Mouse (Mus musculus): ENCODE results near the gene Gpx1.

Gpx1 gene

GRCm38 (mm10) chr9:108338886-108339781 lies at the start of gene Gpx1:
Gpx1 (plus strand) TSS chr9:108338903.
- WGBS = under 1% methylated on average over 49 of the region's 49 CpGs

DNA sequence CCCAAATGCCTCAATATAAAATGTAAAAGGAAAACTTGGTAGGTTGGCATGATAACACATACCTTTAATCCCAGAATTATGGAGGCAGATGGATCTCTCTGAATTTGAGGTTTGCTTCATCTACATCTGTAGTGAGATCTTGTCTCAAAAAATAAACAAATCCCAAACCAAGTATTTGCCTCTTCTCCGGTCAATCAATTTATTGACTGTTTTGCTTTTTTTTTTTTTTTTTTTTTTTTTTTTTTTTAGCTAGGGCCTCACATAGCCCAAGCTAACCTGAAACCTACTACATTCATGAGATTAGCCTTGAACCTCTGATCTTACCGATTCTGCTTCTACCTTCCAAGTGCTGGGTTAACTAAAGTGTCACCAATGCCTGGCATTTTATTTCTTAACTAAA lies 49.4 kb upstream of the Gpx1 start:
- WGBS = 65% methylated on average over 2 of the region's 2 CpGs

- WGBS = under 1% methylated on average over 32 of the region's 32 CpGs
These were observed 48.5 kb upstream of the Gpx1 start, which contains the start of gene Nicn1 for GRCm38 (mm10) chr9:108290016-108290750. Nicn1 (plus strand) TSS chr9:108290429.

DNA sequence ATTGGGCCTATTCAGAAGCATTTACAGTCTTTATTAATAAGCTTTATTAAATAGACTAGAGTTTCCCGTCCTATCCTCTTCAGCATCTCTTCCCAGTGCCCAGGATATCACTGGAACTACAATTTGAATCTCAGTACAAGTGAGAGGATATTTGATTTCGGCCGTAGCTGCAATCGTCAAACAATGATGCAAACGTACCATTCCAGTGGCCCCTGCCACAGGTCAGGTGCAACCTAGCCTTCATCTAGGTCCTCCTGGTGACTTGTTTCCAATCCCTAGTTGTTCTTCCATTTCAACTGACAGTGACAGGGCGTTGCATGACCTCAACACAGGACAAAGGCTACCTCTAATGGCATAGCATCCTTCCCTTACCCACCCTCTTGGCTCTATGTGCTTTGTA lies 47.9 kb upstream of the Gpx1 start:
- 23% methylated on average over 6 of the region's 6 CpGs for WGBS

GRCm38 (mm10) chr9:108296453-108297355 lies 42.0 kb upstream of the Gpx1 start, which contains the start of gene Amt:
Amt (plus strand) TSS chr9:108296853.
- whole genome bisulfite sequencing = 39% methylated on average over 18 of the region's 18 CpGs

DNA sequence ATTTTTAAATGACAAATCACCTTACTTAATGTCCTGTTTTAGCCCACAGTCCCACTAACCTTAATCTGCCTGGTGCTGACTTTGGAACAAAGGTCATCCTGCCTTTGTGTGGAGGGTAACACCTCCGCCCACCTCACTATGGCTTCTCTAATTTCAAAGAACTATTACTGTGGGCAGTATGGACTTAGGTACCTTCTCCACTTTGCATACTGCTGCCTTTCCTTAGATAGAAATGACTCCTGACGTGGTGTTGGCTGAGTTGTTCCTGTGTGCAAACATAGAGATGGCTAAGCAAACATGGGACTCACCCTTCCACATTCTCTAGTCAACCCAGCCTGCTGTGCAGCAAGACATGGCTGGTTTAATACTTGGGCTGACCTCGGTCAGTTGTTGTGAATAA lies 36.9 kb upstream of the Gpx1 start:
- WGBS = 84% methylated on average over 3 of the region's 3 CpGs

GRCm38 (mm10) chr9:108304716-108305115 lies 34.0 kb upstream of the Gpx1 start:
- 77% methylated on average over 4 of the region's 4 CpGs for WGBS

DNA sequence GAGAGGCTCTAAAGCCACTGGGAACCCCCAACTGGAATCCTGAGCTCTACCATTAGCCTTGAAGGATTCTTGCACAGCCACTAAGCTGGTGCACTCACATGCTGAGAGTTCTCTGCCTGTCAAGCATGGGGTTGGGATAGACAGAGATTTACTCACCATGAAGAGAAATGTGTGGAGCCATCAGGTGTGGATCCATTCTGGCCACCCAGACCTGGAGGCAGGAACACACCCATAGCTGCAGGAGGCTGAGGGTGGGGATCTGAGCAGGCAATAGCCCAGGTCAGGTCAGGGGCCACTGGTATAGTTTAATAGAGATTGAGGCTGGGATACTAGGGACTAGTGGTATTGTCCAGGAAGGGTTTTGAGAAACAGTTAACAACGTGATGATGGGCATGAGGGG lies 33.5 kb upstream of the Gpx1 start:
- WGBS = 0% methylated on average over 1 of the region's 1 CpGs

- WGBS = under 1% methylated on average over 81 of the region's 81 CpGs
These were observed 32.8 kb upstream of the Gpx1 start, which contains the start of the genes Rhoa and Tcta for GRCm38 (mm10) chr9:108305629-108306520. Rhoa (plus strand) TSS chr9:108306129. Tcta (minus strand) TSS chr9:108306160.

- WGBS = 2% methylated on average over 51 of the region's 51 CpGs
These were observed 32.1 kb upstream of the Gpx1 start for GRCm38 (mm10) chr9:108306571-108306980.

DNA sequence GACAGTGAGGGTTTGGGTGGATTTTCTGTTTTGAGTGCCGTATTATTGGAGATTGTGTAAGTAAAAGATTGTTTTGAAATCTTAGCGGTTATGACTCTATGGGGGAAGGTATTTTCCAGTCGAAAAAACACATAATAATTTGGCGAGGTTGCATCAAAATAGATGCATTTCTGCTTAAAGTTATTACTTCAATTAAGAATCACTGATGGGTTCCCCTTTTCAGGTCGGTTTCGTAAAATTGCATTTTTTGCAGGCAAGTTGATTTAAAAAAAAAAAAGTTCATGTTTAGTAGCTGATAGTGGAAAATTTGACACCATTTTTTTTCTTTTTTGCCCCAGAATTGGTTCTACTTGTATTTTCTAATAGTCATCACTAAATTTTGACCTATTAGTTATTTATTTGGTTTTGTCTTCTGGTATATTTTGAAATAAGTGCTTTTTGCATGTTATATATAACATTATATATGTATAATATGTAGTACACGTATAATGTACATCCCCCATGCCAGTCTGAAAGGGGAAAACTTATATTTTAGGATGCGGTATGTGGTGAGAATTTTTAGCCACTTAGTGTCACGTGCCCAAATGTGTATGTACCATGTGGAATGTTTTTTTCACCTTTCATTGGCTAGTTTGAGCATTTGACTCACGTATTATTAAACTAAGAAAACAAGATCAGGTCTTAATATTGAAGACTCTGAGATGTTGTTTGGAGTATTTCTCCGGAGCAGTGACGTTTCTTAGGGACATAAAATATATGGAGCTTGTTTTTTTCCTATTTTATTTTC lies 31.5 kb upstream of the Gpx1 start:
- WGBS = 3% methylated on average over 12 of the region's 12 CpGs

DNA sequence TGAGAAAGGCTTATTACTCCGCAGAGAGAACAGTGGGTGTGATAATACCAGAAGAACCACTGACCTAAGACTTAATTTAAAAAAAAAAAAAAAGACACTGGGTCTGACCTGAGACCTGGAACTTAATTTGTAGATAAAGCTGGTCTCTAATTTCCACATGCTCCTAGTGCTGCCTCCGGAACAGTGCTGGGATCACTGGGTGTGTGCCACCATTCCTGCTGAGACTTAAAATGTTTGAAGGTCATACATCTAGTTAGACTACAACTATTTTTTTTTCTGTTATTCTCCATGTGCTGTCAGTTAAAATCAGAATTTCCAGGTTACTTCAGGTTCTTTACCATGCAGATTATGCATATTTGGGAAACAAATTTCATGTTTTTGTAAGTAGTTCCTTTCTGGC lies 30.6 kb upstream of the Gpx1 start:
- 18% methylated on average over 2 of the region's 2 CpGs for WGBS

GRCm38 (mm10) chr9:108317572-108317971 lies 21.1 kb upstream of the Gpx1 start:
- 92% methylated on average over 3 of the region's 3 CpGs for WGBS

- 40% methylated on average over 2 of the region's 2 CpGs for WGBS
These were observed 20.2 kb upstream of the Gpx1 start for GRCm38 (mm10) chr9:108318462-108318861.

DNA sequence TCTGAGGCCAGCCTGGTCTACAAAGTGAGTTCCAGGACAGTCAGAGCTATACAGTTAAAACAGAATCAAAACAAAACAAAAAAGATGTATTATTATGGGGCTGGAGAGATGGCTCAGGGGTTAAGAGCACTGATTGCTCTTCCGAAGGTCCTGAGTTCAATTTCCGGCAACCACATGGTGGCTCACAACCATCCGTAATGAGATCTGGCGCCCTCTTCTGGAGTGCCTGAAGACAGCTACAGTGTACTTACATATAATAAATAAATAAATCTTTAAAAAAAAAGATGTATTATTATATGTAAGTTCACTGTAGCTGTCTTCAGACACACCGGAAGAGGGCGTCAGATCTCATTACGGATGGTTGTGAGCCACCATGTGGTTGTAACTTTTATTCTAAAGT lies 16.6 kb upstream of the Gpx1 start:
- WGBS = 81% methylated on average over 7 of the region's 7 CpGs

DNA sequence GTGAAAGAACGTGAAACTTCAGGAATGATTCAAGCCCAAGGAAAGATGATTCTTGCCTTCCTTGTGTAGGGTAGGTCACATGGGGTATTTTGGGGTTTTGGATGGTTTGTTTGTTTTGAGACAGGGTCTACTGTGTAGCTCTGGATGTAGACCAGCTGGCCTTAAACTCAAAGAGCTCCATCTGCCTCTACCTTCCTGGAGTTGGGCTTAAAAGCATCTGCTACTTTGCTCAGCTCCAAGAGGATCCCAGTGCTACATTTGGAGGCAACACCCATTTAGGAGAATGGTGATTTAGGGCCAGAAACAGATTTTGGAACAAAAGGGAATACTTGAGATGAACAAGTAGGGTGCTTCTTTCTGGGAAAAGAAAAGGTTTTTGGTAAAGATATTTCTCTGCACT lies 13.9 kb upstream of the Gpx1 start:
- 51% methylated on average over 1 of the region's 1 CpGs for WGBS

GRCm38 (mm10) chr9:108325811-108326210 lies 12.9 kb upstream of the Gpx1 start:
- WGBS = 89% methylated on average over 2 of the region's 2 CpGs

DNA sequence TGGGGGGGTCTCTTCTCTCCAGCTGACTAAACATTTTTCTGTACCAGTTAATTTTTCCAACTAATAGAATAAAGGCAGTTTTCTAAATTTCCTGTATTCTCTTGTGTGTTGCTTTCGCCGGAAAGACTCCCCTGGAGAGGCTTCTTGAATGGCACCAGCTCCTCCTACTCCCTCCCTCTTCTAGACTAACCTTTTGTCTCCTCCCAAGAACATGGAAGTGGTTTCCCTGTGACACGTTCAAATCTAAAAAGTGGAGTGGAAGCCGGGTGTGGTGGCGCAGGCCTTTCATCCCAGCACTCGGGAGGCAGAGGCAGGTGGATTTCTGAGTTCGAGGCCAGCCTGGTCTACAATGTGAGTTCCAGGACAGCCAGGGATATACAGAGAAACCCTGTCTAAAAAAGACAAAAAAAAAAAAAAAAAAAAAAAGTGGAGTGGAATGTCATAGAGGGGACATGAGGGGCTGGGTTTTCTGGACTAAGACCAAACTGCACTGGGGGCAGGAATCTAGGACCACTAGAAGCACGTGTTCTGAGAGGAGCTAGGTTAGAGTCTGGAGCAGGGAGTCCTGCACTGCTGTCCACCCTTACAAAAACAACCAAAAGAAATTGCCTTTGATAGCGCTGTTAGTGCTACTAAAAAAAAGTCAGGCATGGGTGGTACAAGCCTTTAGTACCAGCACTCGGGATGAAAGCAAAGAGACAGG lies 704 bp upstream of the Gpx1 start:
- whole genome bisulfite sequencing = 53% methylated on average over 10 of the region's 10 CpGs

DNA sequence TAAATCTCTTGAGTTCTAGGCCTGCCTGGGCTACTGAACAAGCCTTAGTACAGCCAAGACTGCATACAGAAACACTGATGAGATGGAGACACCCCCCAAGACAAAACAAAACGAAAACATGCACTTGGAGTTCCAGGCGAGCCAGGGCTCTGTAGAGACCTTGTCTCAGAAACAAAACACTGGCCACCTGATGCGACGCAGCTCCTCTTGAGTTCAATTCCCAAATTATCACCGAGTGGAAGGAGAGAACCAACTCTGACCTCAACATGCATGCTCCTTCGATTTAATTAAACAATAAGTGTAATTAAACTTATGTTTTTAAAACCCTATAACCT lies 185 bp upstream of the Gpx1 start:
- WGBS = 25% methylated on average over 6 of the region's 6 CpGs

Measured in cerebral cortex, adult 2 months (tissue).